Mouse (Mus musculus): Measurements from ENCODE around the gene Dnah17.

Dnah17 gene

GRCm38 (mm10) chr11:118015381-118016145, 114.9 kb downstream of the Dnah17 start:
- DNase-seq = no peak

- DNase-seq = no peak
Measured at GRCm38 (mm10) chr11:118014391-118014995, 115.9 kb downstream of the Dnah17 start.

- DNase-seq = no peak
Measured at GRCm38 (mm10) chr11:118013339-118013738, 117.1 kb downstream of the Dnah17 start.

- no peak for DNase-seq
Measured at GRCm38 (mm10) chr11:118012595-118012994, 117.8 kb downstream of the Dnah17 start.

- DNase-seq = no peak
Measured at GRCm38 (mm10) chr11:118009865-118010571, 120.4 kb downstream of the Dnah17 start.

GRCm38 (mm10) chr11:118008843-118009242, 121.6 kb downstream of the Dnah17 start:
- DNase-seq = no peak

- no peak for DNase-seq
Measured at GRCm38 (mm10) chr11:118008144-118008805, 122.2 kb downstream of the Dnah17 start.

GRCm38 (mm10) chr11:118007460-118008143, 122.8 kb downstream of the Dnah17 start:
- DNase-seq = no peak

- DNase-seq = no peak
Measured at GRCm38 (mm10) chr11:118004217-118004616, 126.2 kb downstream of the Dnah17 start.

GRCm38 (mm10) chr11:118003718-118004117, 126.7 kb downstream of the Dnah17 start:
- DNase-seq = no peak

- no peak for DNase-seq
Measured at GRCm38 (mm10) chr11:118003176-118003575, 127.3 kb downstream of the Dnah17 start.

- DNase-seq = no peak
Measured at GRCm38 (mm10) chr11:118000565-118001215, 129.7 kb downstream of the Dnah17 start.

GRCm38 (mm10) chr11:118000083-118000482, 130.4 kb downstream of the Dnah17 start:
- no peak for DNase-seq

- no peak for DNase-seq
Measured at GRCm38 (mm10) chr11:117999260-117999934, 131.0 kb downstream of the Dnah17 start.

- no peak for DNase-seq
Measured at GRCm38 (mm10) chr11:117998356-117998755, 132.1 kb downstream of the Dnah17 start.

GRCm38 (mm10) chr11:117997085-117997484, 133.3 kb downstream of the Dnah17 start:
- DNase-seq = no peak

- no peak for DNase-seq
Measured at GRCm38 (mm10) chr11:117996066-117996465, 134.4 kb downstream of the Dnah17 start.

GRCm38 (mm10) chr11:117995661-117996060, 134.8 kb downstream of the Dnah17 start:
- DNase-seq = no peak

GRCm38 (mm10) chr11:117995255-117995654, 135.2 kb downstream of the Dnah17 start:
- no peak for DNase-seq

GRCm38 (mm10) chr11:117994250-117995057, 136.0 kb downstream of the Dnah17 start:
- no peak for DNase-seq
